Mouse (Mus musculus): Measurements from ENCODE around the gene Mettl7a1. TPM values are rescaled to one million over a fixed set of nuclear protein-coding genes. Genes with fewer than 3 reads are reported as not detected.
"Not testable (repeated sequence)": the region's sequence is repeated elsewhere in the genome, so short reads cannot be mapped to it uniquely, and the experiment has no call there.

The Mettl7a1 gene
- polyA plus RNA-seq, 1 experiment from 2014 or later: 3.3 TPM

DNA sequence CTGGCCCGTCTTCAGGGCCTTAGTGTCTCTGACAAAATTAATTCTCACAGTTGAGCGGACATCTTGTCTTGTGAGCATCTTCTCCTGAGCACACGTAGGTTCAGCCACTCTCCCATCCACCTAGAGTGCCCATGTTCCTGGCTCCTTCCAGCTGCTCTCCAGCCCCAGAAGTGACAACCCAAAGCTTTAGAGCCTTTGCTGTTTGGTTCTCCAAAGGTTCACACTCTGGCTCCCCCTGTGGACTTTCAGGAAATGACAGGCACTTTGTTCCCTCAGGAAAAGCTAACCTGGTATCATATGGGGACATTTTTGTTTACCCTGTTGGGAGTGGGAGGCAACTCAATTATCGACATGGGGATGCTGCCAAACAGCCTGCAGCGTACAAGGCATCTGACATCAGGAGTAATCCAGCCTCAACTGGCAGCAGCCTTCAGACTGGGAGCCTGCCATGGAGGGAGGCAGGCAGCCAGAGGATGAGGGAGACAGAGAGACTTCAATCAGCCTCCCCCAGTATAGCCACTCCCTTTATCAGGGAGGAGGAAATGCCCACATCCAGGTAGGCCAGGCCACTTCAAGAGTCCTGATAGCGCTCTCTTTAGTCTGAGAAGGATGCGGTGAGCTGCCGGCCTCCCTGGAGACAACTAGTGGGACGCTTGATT lies 74.0 kb downstream of the Mettl7a1 start:
- not testable (repeated sequence) for H3K4me3 ChIP-seq (replicated peaks; ENCODE audit: low read depth, low read length); ATAC-seq (ENCODE audit: low FRiP score, low TSS enrichment)

More for the DNA sequence above, 74.0 kb downstream of the Mettl7a1 start:
- 33% methylated on average over 3 of the region's 9 CpGs for WGBS
- not testable (repeated sequence) for H3K4me2 ChIP-seq (ENCODE audit: low read length); H3K36me3 ChIP-seq (ENCODE audit: control insufficient read depth, insufficient read depth, low read length); H3K27me3 ChIP-seq (ENCODE audit: control insufficient read depth, insufficient read depth, low read length); DNase-seq; H3K9ac ChIP-seq (replicated peaks; ENCODE audit: low read length); H3K9me3 ChIP-seq (ENCODE audit: control insufficient read depth, low read length); H3K4me1 ChIP-seq (ENCODE audit: control insufficient read depth, insufficient read depth, low read length); H3K27ac ChIP-seq (replicated peaks; ENCODE audit: low read depth, low read length)

Other genes with a start within 250 kb of the Mettl7a1 start
- 11.5 and 14.4 TPM in 2 replicates for gene Atf1, start 76.3 kb upstream of the Mettl7a1 start, polyA plus RNA-seq (2014; fragmentation: Nextera tagmentation; extraction: Ambion mirVana)
- not detected in 2 replicates for gene Tmprss12, start 23.3 kb upstream of the Mettl7a1 start, polyA plus RNA-seq (2014; fragmentation: Nextera tagmentation; extraction: Ambion mirVana)
- not detected in 2 replicates for gene Mettl7a3, start 30.8 kb downstream of the Mettl7a1 start, polyA plus RNA-seq (2014; fragmentation: Nextera tagmentation; extraction: Ambion mirVana)
- 0.24 TPM in 1 of 2 replicates, not detected in the other for gene Methig1, start 49.0 kb downstream of the Mettl7a1 start, polyA plus RNA-seq (2014; fragmentation: Nextera tagmentation; extraction: Ambion mirVana)
- gene Mettl7a2, start 49.1 kb downstream of the Mettl7a1 start, polyA plus RNA-seq (2014; fragmentation: Nextera tagmentation; extraction: Ambion mirVana): not detected in 2 replicates
- not detected in 2 replicates for gene Higd1c, start 60.4 kb downstream of the Mettl7a1 start, polyA plus RNA-seq (2014; fragmentation: Nextera tagmentation; extraction: Ambion mirVana)
- gene Gm5475, start 118.0 kb downstream of the Mettl7a1 start, polyA plus RNA-seq (2014; fragmentation: Nextera tagmentation; extraction: Ambion mirVana): not detected in 2 replicates
- gene Slc11a2, start 120.9 kb downstream of the Mettl7a1 start, polyA plus RNA-seq (2014; fragmentation: Nextera tagmentation; extraction: Ambion mirVana): 18.5 and 21.6 TPM in 2 replicates
- 44.8 and 51.9 TPM in 2 replicates for gene Letmd1, start 164.9 kb downstream of the Mettl7a1 start, polyA plus RNA-seq (2014; fragmentation: Nextera tagmentation; extraction: Ambion mirVana)
- gene Csrnp2, start 191.3 kb downstream of the Mettl7a1 start, polyA plus RNA-seq (2014; fragmentation: Nextera tagmentation; extraction: Ambion mirVana): 51.9 and 53.5 TPM in 2 replicates
- gene Tfcp2, start 247.9 kb downstream of the Mettl7a1 start, polyA plus RNA-seq (2014; fragmentation: Nextera tagmentation; extraction: Ambion mirVana): 30.1 and 35.8 TPM in 2 replicates